In genomic region chr8:89957486-89957885, GRCm38 (mm10) we compare ENCODE assay signal across 25 mouse cellular contexts.
"Had no signal": no experiment of that assay in that cellular context is flagged by ENCODE, and none has a peak within 500 bp of the region (broad histone marks: within the 10 kb centered on the region; RNA-seq: fewer than 3 reads in every experiment).

No protein-coding gene starts in this region.

- ATAC-seq: hindbrain, embryonic 16.5 days; inflammation-experienced regulatory T-cells, adult 6 months; intestine, embryonic 15.5 days; intestine, postnatal 0 days had no signal

- H3K27me3 ChIP-seq: hindbrain, embryonic 12.5 days; intestine, embryonic 15.5 days; limb, embryonic 12.5 days; liver, embryonic 13.5 days had no signal

- DNase-seq: gastrocnemius, adult 2 months; gastrocnemius, postnatal 10 days; gastrocnemius, postnatal 25 days; heart, adult 18-20 months; heart, postnatal 10 days; heart, postnatal 4 days; kidney, adult 18-20 months; kidney, adult 8-10 months; kidney, postnatal 10 days; kidney, postnatal 25 days; kidney, postnatal 4 days; liver; liver, embryonic 13.5 days had no signal

- H3K4me2 ChIP-seq: heart, embryonic 11.5 days; hindbrain, embryonic 12.5 days; hindbrain, embryonic 14.5 days; intestine, embryonic 15.5 days; limb, embryonic 12.5 days; liver, embryonic 11.5 days; liver, embryonic 13.5 days had no signal

- H3K9ac ChIP-seq: hindbrain, embryonic 12.5 days; hindbrain, embryonic 14.5 days; intestine, embryonic 15.5 days; limb, embryonic 12.5 days; liver, embryonic 13.5 days had no signal

- H3K9me3 ChIP-seq: hindbrain, embryonic 10.5 days; hindbrain, embryonic 12.5 days; intestine, embryonic 15.5 days; limb, embryonic 10.5 days; limb, embryonic 12.5 days; liver, embryonic 13.5 days had no signal

- H3K27ac ChIP-seq: gastrocnemius, adult 2 months; hindbrain, embryonic 10.5 days; hindbrain, embryonic 12.5 days; hindbrain, embryonic 14.5 days; intestine, embryonic 15.5 days; left cerebral cortex, adult 2 months; limb, embryonic 10.5 days; limb, embryonic 12.5 days; liver, embryonic 13.5 days had no signal

- H3K4me3 ChIP-seq: gastrocnemius, adult 2 months; hindbrain, embryonic 10.5 days; hindbrain, embryonic 12.5 days; intestine, embryonic 15.5 days; left cerebral cortex, adult 2 months; limb, embryonic 10.5 days; limb, embryonic 12.5 days; liver, embryonic 13.5 days had no signal

- H3K36me3 ChIP-seq: hindbrain, embryonic 10.5 days; hindbrain, embryonic 12.5 days; intestine, embryonic 15.5 days; limb, embryonic 10.5 days; limb, embryonic 12.5 days; liver, embryonic 13.5 days had no signal

- H3K4me1 ChIP-seq: intestine, embryonic 15.5 days; limb, embryonic 12.5 days; liver, embryonic 13.5 days had no signal
